Mouse (Mus musculus) heart, postnatal 0 days (tissue): Measurements from ENCODE around the gene Mup4.

Source experiments
- CTCF ChIP-seq: IDR thresholded peaks from 2 replicates; pipeline ENCODE4 v1.5.1; 2016; ENCODE audit warnings: antibody characterized with exemption, control low read depth, low read depth
- EP300 ChIP-seq: IDR thresholded peaks from 2 replicates; pipeline ENCODE4 v1.6.1; 2016; ENCODE audit warnings: antibody characterized with exemption, low read depth

GRCm38 (mm10) chr4:59907092-59907491 is 53.4 kb downstream of the Mup4 start:
- TF ChIP-seq CTCF (no peak), EP300 (no peak)
